Mouse (Mus musculus): ENCODE results near the gene Gtf2ird2. TPM values are rescaled to one million over a fixed set of nuclear protein-coding genes. Genes with fewer than 3 reads are reported as not detected.

Gene Gtf2ird2
- polyA plus RNA-seq, 1 experiment from 2014 or later: 7.5 TPM

- no peaks in the 10 kb centered on the region for H3K9me3 ChIP-seq (ENCODE audit: control insufficient read depth, low read length)
- WGBS: 86% methylated on average over 4 of the region's 4 CpGs
- H3K4me2 ChIP-seq (ENCODE audit: low read length): no peak overlapping the region
- no peak overlapping the region for H3K27ac ChIP-seq (ENCODE audit: low read depth)
- peaks cover 98% of the 10 kb centered on the region for H3K36me3 ChIP-seq (ENCODE audit: control insufficient read depth, insufficient read depth, low read length)
- no peak for ATAC-seq (replicated peaks; ENCODE audit: low FRiP score, low TSS enrichment, low read depth)
- DNase-seq (ENCODE audit: low spot score): no peak
- no peak overlapping the region for H3K4me3 ChIP-seq (ENCODE audit: low read depth, low read length)
- no peaks in the 10 kb centered on the region for H3K4me1 ChIP-seq (replicated peaks; ENCODE audit: control insufficient read depth, insufficient read depth, low read length)
- H3K27me3 ChIP-seq (replicated peaks; ENCODE audit: control insufficient read depth, insufficient read depth, low read length): no peaks in the 10 kb centered on the region
- H3K9ac ChIP-seq (ENCODE audit: low read length): no peak overlapping the region
Measured at GRCm38 (mm10) chr5:134270566-134270965, 86.7 kb downstream of the Gtf2ird2 start.

GRCm38 (mm10) chr5:134271421-134271820 is 87.6 kb downstream of the Gtf2ird2 start:
- Histone ChIP-seq H3K27me3 (replicated peaks; ENCODE audit: control insufficient read depth, insufficient read depth, low read length) (no peaks in the 10 kb centered on the region), H3K36me3 (ENCODE audit: control insufficient read depth, insufficient read depth, low read length) (peaks cover 98% of the 10 kb centered on the region), H3K27ac (ENCODE audit: low read depth) (no peak overlapping the region), H3K4me2 (ENCODE audit: low read length) (no peak overlapping the region), H3K4me3 (ENCODE audit: low read depth, low read length) (no peak overlapping the region), H3K9ac (ENCODE audit: low read length) (no peak overlapping the region), H3K9me3 (ENCODE audit: control insufficient read depth, low read length) (no peaks in the 10 kb centered on the region), H3K4me1 (replicated peaks; ENCODE audit: control insufficient read depth, insufficient read depth, low read length) (no peaks in the 10 kb centered on the region)
- DNase-seq (ENCODE audit: low spot score) (no peak), ATAC-seq (replicated peaks; ENCODE audit: low FRiP score, low TSS enrichment, low read depth) (no peak)
- WGBS: 89% methylated on average over 11 of the region's 11 CpGs

- 85% methylated on average over 11 of the region's 11 CpGs for WGBS
- Histone ChIP-seq H3K9me3 (ENCODE audit: control insufficient read depth, low read length) (no peaks in the 10 kb centered on the region), H3K4me2 (ENCODE audit: low read length) (no peak overlapping the region), H3K9ac (ENCODE audit: low read length) (no peak overlapping the region), H3K27me3 (replicated peaks; ENCODE audit: control insufficient read depth, insufficient read depth, low read length) (no peaks in the 10 kb centered on the region), H3K27ac (ENCODE audit: low read depth) (no peak overlapping the region), H3K4me1 (replicated peaks; ENCODE audit: control insufficient read depth, insufficient read depth, low read length) (no peaks in the 10 kb centered on the region), H3K36me3 (ENCODE audit: control insufficient read depth, insufficient read depth, low read length) (peaks cover 96% of the 10 kb centered on the region), H3K4me3 (ENCODE audit: low read depth, low read length) (no peak overlapping the region)
- DNase-seq (ENCODE audit: low spot score) (no peak), ATAC-seq (replicated peaks; ENCODE audit: low FRiP score, low TSS enrichment, low read depth) (no peak)
Measured at GRCm38 (mm10) chr5:134272761-134273160, 88.9 kb downstream of the Gtf2ird2 start.

- H3K4me1 ChIP-seq (replicated peaks; ENCODE audit: control insufficient read depth, insufficient read depth, low read length): no peaks in the 10 kb centered on the region
- ATAC-seq (replicated peaks; ENCODE audit: low FRiP score, low TSS enrichment, low read depth) (no peak), DNase-seq (ENCODE audit: low spot score) (no peak)
- no peak overlapping the region for H3K4me2 ChIP-seq (ENCODE audit: low read length)
- no peak overlapping the region for H3K9ac ChIP-seq (ENCODE audit: low read length)
- 91% methylated on average over 8 of the region's 8 CpGs for WGBS
- no peak overlapping the region for H3K27ac ChIP-seq (ENCODE audit: low read depth)
- H3K9me3 ChIP-seq (ENCODE audit: control insufficient read depth, low read length): no peaks in the 10 kb centered on the region
- peaks cover 95% of the 10 kb centered on the region for H3K36me3 ChIP-seq (ENCODE audit: control insufficient read depth, insufficient read depth, low read length)
- H3K27me3 ChIP-seq (replicated peaks; ENCODE audit: control insufficient read depth, insufficient read depth, low read length): no peaks in the 10 kb centered on the region
- no peak overlapping the region for H3K4me3 ChIP-seq (ENCODE audit: low read depth, low read length)
Measured at GRCm38 (mm10) chr5:134273761-134274160, 89.9 kb downstream of the Gtf2ird2 start.

Other genes starting within 250 kb of the Gtf2ird2 start
- gene Castor2, start 84.3 kb upstream of the Gtf2ird2 start, polyA plus RNA-seq (2014; fragmentation: Nextera tagmentation; extraction: Ambion mirVana): 6.2 and 7.2 TPM in 2 replicates
- 32.3 and 32.5 TPM in 2 replicates for gene Rcc1l, start 7.2 kb upstream of the Gtf2ird2 start, polyA plus RNA-seq (2014; fragmentation: Nextera tagmentation; extraction: Ambion mirVana)
- gene Ncf1, start 45.6 kb downstream of the Gtf2ird2 start, polyA plus RNA-seq (2014; fragmentation: Nextera tagmentation; extraction: Ambion mirVana): 3.4 and 4.1 TPM in 2 replicates
- gene Gtf2i, start 130.7 kb downstream of the Gtf2ird2 start, polyA plus RNA-seq (2014; fragmentation: Nextera tagmentation; extraction: Ambion mirVana): 145 and 157 TPM in 2 replicates

Measured in intestine, embryonic 14.5 days (tissue).